11 mouse cellular contexts compared by ENCODE assay signal in the genomic region with DNA sequence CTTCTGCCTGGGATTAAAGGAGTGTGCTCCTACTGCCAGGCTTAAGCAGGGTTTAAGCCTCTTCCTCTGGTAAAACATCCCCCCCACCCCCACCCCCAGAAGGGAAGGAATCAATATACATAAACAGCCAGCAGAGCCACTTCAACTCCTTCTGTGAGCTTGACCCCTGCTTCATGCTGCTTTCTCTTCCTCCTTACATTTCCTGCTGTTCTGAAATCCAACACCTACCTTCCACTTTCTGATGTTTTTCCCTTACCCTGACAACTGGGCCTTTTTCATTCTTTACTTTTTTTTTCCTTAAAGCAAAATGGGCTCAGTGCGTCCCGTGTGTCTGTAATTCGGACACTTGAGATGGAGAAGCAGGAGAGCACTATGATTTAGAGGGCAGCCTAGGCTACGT. TPM values are rescaled to one million over a fixed set of nuclear protein-coding genes. Genes with fewer than 3 reads are reported as not detected.
A peak's percentile ranks its signal among the peaks of the same experiment; 100 is the strongest.
DNase-seq lines count a peak whose midpoint lies in the region; ATAC-seq lines count a peak whose summit lies in the region.
"Had no signal": no experiment of that assay in that cellular context is flagged by ENCODE, and none has a peak within 500 bp of the region (broad histone marks: within the 10 kb centered on the region; RNA-seq: fewer than 3 reads in every experiment).

No protein-coding gene starts in this region.

- H3K36me3 ChIP-seq in kidney, embryonic 14.5 days (ENCODE audit: control insufficient read depth, insufficient read depth, low read length), result peaks cover 21% of the 10 kb centered on the region

- H3K4me2 ChIP-seq in kidney, embryonic 14.5 days (replicated peaks; ENCODE audit: low read depth, low read length), result no peak overlapping the region

- no peak overlapping the region; the same call in 1 of the 2 replicates for H3K9ac ChIP-seq in kidney, embryonic 14.5 days (ENCODE audit: low read depth, low read length)

- 28% methylated on average over 4 of the region's 4 CpGs for WGBS in kidney, embryonic 14.5 days

- H3K27me3 ChIP-seq in kidney, embryonic 14.5 days (ENCODE audit: control insufficient read depth, insufficient read depth, low read length), result no peaks in the 10 kb centered on the region

- H3K4me3 ChIP-seq in kidney, embryonic 14.5 days (ENCODE audit: low read length), result no peak overlapping the region

- DNase-seq in kidney, postnatal 14 days, result no peak
- peak; percentile 23 for DNase-seq in retina, postnatal 1 day
- no peak for DNase-seq in retina, embryonic 14.5 days (ENCODE audit: low spot score)
- no peak for DNase-seq in frontal cortex, postnatal 14 days (ENCODE audit: low spot score in 2 of 2)
- DNase-seq in urinary bladder, adult 2 months (ENCODE audit: low spot score), result no peak
- DNase-seq: right cerebral cortex, postnatal 25 days; thymus, adult 18-20 months had no signal

- ATAC-seq in kidney, embryonic 14.5 days (ENCODE audit: low FRiP score, low TSS enrichment), result no peak
- 0 out of 2 replicates have a peak, but pooled peaks have one; percentile 17 for ATAC-seq in granulocyte monocyte progenitor cell, adult 5-6 weeks (replicated peaks; ENCODE audit: poor library complexity, severe bottlenecking)

- H3K9me3 ChIP-seq in kidney, embryonic 14.5 days (ENCODE audit: control insufficient read depth, low read length), result no peaks in the 10 kb centered on the region

- peaks cover 23% of the 10 kb centered on the region for H3K4me1 ChIP-seq in kidney, embryonic 14.5 days (ENCODE audit: control insufficient read depth, insufficient read depth, low read length)

- H3K27ac ChIP-seq in kidney, embryonic 14.5 days (ENCODE audit: low read depth, low read length), result peak overlapping the region; percentile 79; the same call in 1 of the 2 replicates

RNA-seq across cellular contexts. Expression of gene Pih1d1, which starts 3.8 kb away (rescaled TPM):
- polyA plus RNA-seq in kidney, embryonic 14.5 days (2014; fragmentation: Nextera tagmentation; extraction: Ambion mirVana), result 101 and 110 TPM in 2 replicates
- 74.2 and 91.6 TPM in 2 replicates for total RNA-seq in granulocyte monocyte progenitor cell, adult 5-6 weeks (2014; fragmentation: Nextera tagmentation)
- total RNA-seq in granulocyte monocyte progenitor cell, adult 5-6 weeks (2017), result 48.8 and 58.4 TPM in 2 replicates
- polyA plus RNA-seq in urinary bladder, adult 2 months (2012; rRNA removed), result 48.3 and 58.3 TPM in 2 replicates

RNA-seq across cellular contexts. Expression of gene Aldh16a1, which starts 4.1 kb away (rescaled TPM):
- polyA plus RNA-seq in kidney, embryonic 14.5 days (2014; fragmentation: Nextera tagmentation; extraction: Ambion mirVana), result 46.6 and 58.0 TPM in 2 replicates
- total RNA-seq in granulocyte monocyte progenitor cell, adult 5-6 weeks (2014; fragmentation: Nextera tagmentation), result 53.4 and 59.8 TPM in 2 replicates
- 31.2 and 42.5 TPM in 2 replicates for total RNA-seq in granulocyte monocyte progenitor cell, adult 5-6 weeks (2017)
- 27.7 and 30.9 TPM in 2 replicates for polyA plus RNA-seq in urinary bladder, adult 2 months (2012; rRNA removed)

RNA-seq across cellular contexts. Expression of gene Slc17a7, which starts 13.4 kb away (rescaled TPM):
- polyA plus RNA-seq in kidney, embryonic 14.5 days (2014; fragmentation: Nextera tagmentation; extraction: Ambion mirVana), result 0.10 and 0.28 TPM in 2 replicates
- total RNA-seq in granulocyte monocyte progenitor cell, adult 5-6 weeks (2014; fragmentation: Nextera tagmentation), result 0.17 TPM in 1 of 2 replicates, not detected in the other
- not detected in 2 replicates for total RNA-seq in granulocyte monocyte progenitor cell, adult 5-6 weeks (2017)
- polyA plus RNA-seq in urinary bladder, adult 2 months (2012; rRNA removed), result 0.03 and 0.04 TPM in 2 replicates
- polyA plus RNA-seq: neural tube, embryonic 14.5 days had no signal

RNA-seq across cellular contexts. Expression of gene Flt3l, which starts 14.1 kb away (rescaled TPM):
- polyA plus RNA-seq in kidney, embryonic 14.5 days (2014; fragmentation: Nextera tagmentation; extraction: Ambion mirVana), result 1.0 and 1.3 TPM in 2 replicates
- total RNA-seq in granulocyte monocyte progenitor cell, adult 5-6 weeks (2014; fragmentation: Nextera tagmentation), result 7.4 and 8.2 TPM in 2 replicates
- total RNA-seq in granulocyte monocyte progenitor cell, adult 5-6 weeks (2017), result 2.3 and 5.7 TPM in 2 replicates
- polyA plus RNA-seq in urinary bladder, adult 2 months (2012; rRNA removed), result 74.5 and 83.1 TPM in 2 replicates

RNA-seq across cellular contexts. Expression of gene Gm45713, which starts 14.3 kb away (rescaled TPM):
- polyA plus RNA-seq in kidney, embryonic 14.5 days (2014; fragmentation: Nextera tagmentation; extraction: Ambion mirVana), result 0.19 and 0.47 TPM in 2 replicates
- total RNA-seq in granulocyte monocyte progenitor cell, adult 5-6 weeks (2014; fragmentation: Nextera tagmentation), result not detected in 2 replicates
- total RNA-seq in granulocyte monocyte progenitor cell, adult 5-6 weeks (2017), result 0.10 and 0.13 TPM in 2 replicates
- polyA plus RNA-seq in urinary bladder, adult 2 months (2012; rRNA removed), result 0.28 and 0.44 TPM in 2 replicates
- total RNA-seq: layer of hippocampus, adult 18-20 months had no signal
- polyA plus RNA-seq: neural tube, embryonic 14.5 days had no signal
